31 mouse cellular contexts compared by ENCODE assay signal in the genomic region with DNA sequence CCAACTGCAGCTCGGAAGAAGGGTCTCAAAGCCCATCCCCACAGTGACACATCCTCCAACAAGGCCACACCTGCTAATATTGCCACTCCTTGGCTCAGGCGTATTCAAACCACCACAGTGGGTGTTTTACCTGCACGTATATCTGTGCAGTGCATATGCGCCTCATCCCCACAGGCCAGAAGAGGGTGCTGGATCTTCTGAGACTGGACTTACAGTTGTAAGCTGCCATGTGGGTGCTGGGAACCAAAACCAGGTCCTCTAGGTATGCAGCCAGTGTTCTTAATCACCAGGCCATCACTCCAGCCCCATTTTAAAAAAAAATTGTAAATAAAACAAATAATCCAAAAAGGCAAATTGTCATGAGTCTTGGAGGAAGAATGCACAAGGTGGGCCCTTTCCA. TPM values are rescaled to one million over a fixed set of nuclear protein-coding genes. Genes with fewer than 3 reads are reported as not detected.
"Had no signal": no experiment of that assay in that cellular context is flagged by ENCODE, and none has a peak within 500 bp of the region (broad histone marks: within the 10 kb centered on the region; RNA-seq: fewer than 3 reads in every experiment).

No protein-coding gene starts in this region.

- DNase-seq: gastrocnemius, postnatal 14 days; heart, adult 18-20 months; heart, postnatal 10 days; heart, postnatal 4 days; kidney, adult 18-20 months; kidney, adult 8-10 months; kidney, postnatal 10 days; kidney, postnatal 25 days; kidney, postnatal 4 days; liver; liver, embryonic 13.5 days; liver, postnatal 0 days had no signal

- H3K4me2 ChIP-seq: heart, embryonic 12.5 days; hindbrain, embryonic 12.5 days; hindbrain, embryonic 14.5 days; limb, embryonic 12.5 days; liver, embryonic 11.5 days; liver, embryonic 13.5 days; liver, embryonic 15.5 days had no signal

- H3K9ac ChIP-seq: heart, embryonic 12.5 days; hindbrain, embryonic 12.5 days; hindbrain, embryonic 14.5 days; limb, embryonic 12.5 days; liver, embryonic 13.5 days; liver, embryonic 15.5 days; liver, postnatal 0 days had no signal

- H3K9me3 ChIP-seq: heart, embryonic 12.5 days; hindbrain, embryonic 10.5 days; limb, embryonic 10.5 days; liver, embryonic 13.5 days; liver, embryonic 15.5 days had no signal

- H3K4me3 ChIP-seq: heart, embryonic 10.5 days; heart, embryonic 12.5 days; hindbrain, embryonic 10.5 days; hindbrain, embryonic 12.5 days; left cerebral cortex, adult 2 months; limb, embryonic 10.5 days; limb, embryonic 12.5 days; liver, embryonic 13.5 days; liver, embryonic 15.5 days had no signal

- H3K27me3 ChIP-seq: heart, embryonic 12.5 days; hindbrain, embryonic 12.5 days; limb, embryonic 12.5 days; liver, embryonic 13.5 days; liver, embryonic 15.5 days had no signal

- H3K4me1 ChIP-seq: heart, embryonic 10.5 days; heart, embryonic 12.5 days; hindbrain, embryonic 10.5 days; hindbrain, embryonic 12.5 days; limb, embryonic 10.5 days; limb, embryonic 12.5 days; liver, embryonic 13.5 days had no signal

- ATAC-seq: hindbrain, embryonic 16.5 days; inflammation-experienced regulatory T-cells, adult 6 months; intestine, embryonic 16.5 days; liver, postnatal 0 days had no signal

- H3K27ac ChIP-seq: heart, embryonic 10.5 days; hindbrain, embryonic 10.5 days; hindbrain, embryonic 12.5 days; hindbrain, embryonic 14.5 days; left cerebral cortex, adult 2 months; limb, embryonic 10.5 days; limb, embryonic 12.5 days; liver, embryonic 13.5 days; liver, embryonic 15.5 days had no signal

RNA-seq across cellular contexts. Expression of a gene that starts 2.4 kb away (rescaled TPM):
- total RNA-seq: granulocyte monocyte progenitor cell, adult 5-6 weeks had no signal
- polyA plus RNA-seq: inflammation-experienced regulatory T-cells, adult 6 months had no signal

RNA-seq across cellular contexts. Expression of a gene that starts 16.0 kb away (rescaled TPM):
- total RNA-seq: gastrocnemius, adult 18-20 months; heart, adult 18-20 months; heart, adult 8-10 months; heart, postnatal 25 days; layer of hippocampus, postnatal 25 days; left cerebral cortex, adult 2 months; left cerebral cortex, postnatal 36 days had no signal
- polyA plus RNA-seq: hindbrain, embryonic 16.5 days had no signal
